Mouse (Mus musculus) CH12.LX (cell line): Measurements from ENCODE around the gene Csad. TPM values are rescaled to one million over a fixed set of nuclear protein-coding genes. Genes with fewer than 3 reads are reported as not detected.

Source experiments
- DNase-seq: peaks from one replicate; pipeline ENCODE4 v3.0.0-alpha.2; 2013; ENCODE audit errors: extremely low read depth
- H3K27ac ChIP-seq: 2 replicates; pipeline ENCODE4 v1.5.1; 2012; ENCODE audit warnings: low read depth, mild to moderate bottlenecking, control low read depth, moderate library complexity; ENCODE audit not compliant: insufficient read depth
- H3K27me3 ChIP-seq: replicated peaks from 2 replicates; pipeline ENCODE3; 2012; ENCODE audit warnings: inconsistent platforms
- H3K36me3 ChIP-seq, 2 experiments: replicated peaks in 1 of 2; 2 replicates each; pipeline versions ENCODE3 to v1.6.1; 2012; ENCODE audit warnings: inconsistent platforms in 1 of 2, low read length in 1 of 2, mild to moderate bottlenecking in 1 of 2, mixed read lengths in 1 of 2, moderate library complexity in 1 of 2; ENCODE audit not compliant: control insufficient read depth in 1 of 2, insufficient read depth in 1 of 2
- H3K4me1 ChIP-seq, 2 experiments: 2 replicates each; pipeline ENCODE4 v1.6.1; 2012; ENCODE audit warnings: inconsistent platforms in 1 of 2, moderate library complexity in 1 of 2; ENCODE audit not compliant: insufficient read depth in 2 of 2, control insufficient read depth in 1 of 2
- H3K4me2 ChIP-seq: 2 replicates; pipeline ENCODE4 v1.6.1; 2012; ENCODE audit warnings: low read depth, mild to moderate bottlenecking, control low read depth; ENCODE audit not compliant: poor library complexity, insufficient read depth, severe bottlenecking
- H3K4me3 ChIP-seq, 3 experiments: fragments of 150-350 bp in 1 of 3; sonication (generic) in 1 of 3; replicated peaks in 1 of 3; 2 replicates each; pipeline versions ENCODE3 to v1.5.1; 2011 to 2012; ENCODE audit warnings: low read depth in 2 of 3, low read length in 2 of 3, mild to moderate bottlenecking in 2 of 3, moderate library complexity in 2 of 3, control low read depth in 1 of 3, improper control_type of control experiment in 1 of 3, inconsistent platforms in 1 of 3, mixed read lengths in 1 of 3; ENCODE audit not compliant: poor library complexity in 1 of 3
- H3K79me2 ChIP-seq: replicated peaks from 2 replicates; pipeline ENCODE4 v1.6.1; 2012; ENCODE audit warnings: mild to moderate bottlenecking, moderate library complexity; ENCODE audit not compliant: control insufficient read depth, poor library complexity, insufficient read depth, severe bottlenecking; ENCODE audit errors: extremely low read depth
- H3K9ac ChIP-seq: 2 replicates; pipeline ENCODE4 v1.6.1; 2012; ENCODE audit warnings: low read depth, mild to moderate bottlenecking, control low read depth, moderate library complexity; ENCODE audit not compliant: insufficient read depth
- H3K9me3 ChIP-seq: replicated peaks from 2 replicates; pipeline ENCODE3; 2012; ENCODE audit warnings: low read length, inconsistent platforms, mixed read lengths
- BHLHE40 ChIP-seq: IDR thresholded peaks from 2 replicates; pipeline ENCODE4 v1.6.1; 2011; ENCODE audit warnings: mild to moderate bottlenecking, low read depth, low read length, improper control_type of control experiment
- CHD1 ChIP-seq: IDR thresholded peaks from 2 replicates; pipeline ENCODE4 v1.6.1; 2012; ENCODE audit warnings: low read depth, low read length, improper control_type of control experiment, inconsistent platforms
- CHD2 ChIP-seq: IDR thresholded peaks from 2 replicates; pipeline ENCODE4 v1.6.1; 2011; ENCODE audit warnings: low read length, improper control_type of control experiment
- CTCF ChIP-seq, 2 experiments: IDR thresholded peaks in 1 of 2; conservative IDR thresholded peaks in 1 of 2; 2 replicates each; pipeline ENCODE4 v1.5.1; 2011 to 2012; ENCODE audit warnings: low read depth in 2 of 2, low read length in 2 of 2, improper control_type of control experiment in 1 of 2, inconsistent platforms in 1 of 2, mild to moderate bottlenecking in 1 of 2, moderate library complexity in 1 of 2
- E2F4 ChIP-seq: IDR thresholded peaks from 2 replicates; pipeline ENCODE4 v1.6.1; 2011; ENCODE audit warnings: low read depth, low read length, improper control_type of control experiment; ENCODE audit not compliant: insufficient replicate concordance
- EP300 ChIP-seq: IDR thresholded peaks from 2 replicates; pipeline ENCODE4 v1.6.1; 2011; ENCODE audit warnings: low read length, improper control_type of control experiment
- ETS1 ChIP-seq: conservative IDR thresholded peaks from 2 replicates; pipeline ENCODE4 v1.6.1; 2012; ENCODE audit warnings: low read depth, mild to moderate bottlenecking, inconsistent platforms, low read length, improper control_type of control experiment, moderate library complexity
- GABPA ChIP-seq: IDR thresholded peaks from 2 replicates; pipeline ENCODE4 v1.6.1; 2012; ENCODE audit warnings: low read depth, low read length, improper control_type of control experiment, inconsistent platforms; ENCODE audit not compliant: insufficient replicate concordance
- IRF4 ChIP-seq: IDR thresholded peaks from 2 replicates; pipeline ENCODE4 v1.6.1; 2014; ENCODE audit warnings: low read depth, mild to moderate bottlenecking, inconsistent platforms, low read length, improper control_type of control experiment
- JUND ChIP-seq: conservative IDR thresholded peaks from 2 replicates; pipeline ENCODE4 v1.6.1; 2011; ENCODE audit warnings: low read depth, low read length, improper control_type of control experiment
- KAT2A ChIP-seq: IDR thresholded peaks from 2 replicates; pipeline ENCODE4 v1.6.1; 2012; ENCODE audit warnings: low read length, improper control_type of control experiment, inconsistent platforms; ENCODE audit not compliant: insufficient replicate concordance
- MAFK ChIP-seq: IDR thresholded peaks from 2 replicates; pipeline ENCODE4 v1.6.1; 2011; ENCODE audit warnings: low read length, improper control_type of control experiment; ENCODE audit not compliant: insufficient replicate concordance
- MAX ChIP-seq: IDR thresholded peaks from 2 replicates; pipeline ENCODE4 v1.6.1; 2011; ENCODE audit warnings: low read length, improper control_type of control experiment
- MAZ ChIP-seq: IDR thresholded peaks from 2 replicates; pipeline ENCODE4 v1.6.1; 2012; ENCODE audit warnings: low read depth, mild to moderate bottlenecking, inconsistent platforms, low read length, improper control_type of control experiment, moderate library complexity
- MEF2A ChIP-seq: IDR thresholded peaks from 2 replicates; pipeline ENCODE4 v1.6.1; 2014; ENCODE audit warnings: low read depth, mild to moderate bottlenecking, inconsistent platforms, low read length, improper control_type of control experiment, borderline replicate concordance
- MXI1 ChIP-seq: IDR thresholded peaks from 2 replicates; pipeline ENCODE4 v1.6.1; 2011; ENCODE audit warnings: mild to moderate bottlenecking, low read depth, low read length, improper control_type of control experiment
- MYC ChIP-seq: IDR thresholded peaks from 2 replicates; pipeline ENCODE4 v1.6.1; 2011; ENCODE audit warnings: low read depth, mild to moderate bottlenecking, improper control_type of control experiment, low read length
- NELFE ChIP-seq: IDR thresholded peaks from 2 replicates; pipeline ENCODE4 v1.6.1; 2011; ENCODE audit warnings: low read depth, low read length, improper control_type of control experiment
- NRF1 ChIP-seq: IDR thresholded peaks from 2 replicates; pipeline ENCODE4 v1.6.1; 2014; ENCODE audit warnings: low read depth, mild to moderate bottlenecking, inconsistent platforms, low read length, improper control_type of control experiment, moderate library complexity
- PAX5 ChIP-seq: IDR thresholded peaks from 2 replicates; pipeline ENCODE4 v1.6.1; 2012; ENCODE audit warnings: low read length, inconsistent platforms, mixed read lengths
- POLR2A ChIP-seq: IDR thresholded peaks from 2 replicates; pipeline ENCODE4 v1.6.1; 2011; ENCODE audit warnings: low read depth, mild to moderate bottlenecking, improper control_type of control experiment, low read length
- POLR2AphosphoS2 ChIP-seq: IDR thresholded peaks from 2 replicates; pipeline ENCODE4 v1.6.1; 2011; ENCODE audit warnings: low read depth, low read length, improper control_type of control experiment
- RAD21 ChIP-seq: IDR thresholded peaks from 2 replicates; pipeline ENCODE4 v1.6.1; 2011; ENCODE audit warnings: low read depth, mild to moderate bottlenecking, low read length, improper control_type of control experiment, moderate library complexity
- RCOR1 ChIP-seq: conservative IDR thresholded peaks from 2 replicates; pipeline ENCODE4 v1.6.1; 2012; ENCODE audit warnings: low read depth, mild to moderate bottlenecking, inconsistent platforms, low read length, improper control_type of control experiment
- SIN3A ChIP-seq: IDR thresholded peaks from 2 replicates; pipeline ENCODE4 v1.6.1; 2012; ENCODE audit warnings: low read length, improper control_type of control experiment, inconsistent platforms
- SMC3 ChIP-seq: IDR thresholded peaks from 2 replicates; pipeline ENCODE4 v1.6.1; 2011; ENCODE audit warnings: low read depth, low read length, improper control_type of control experiment
- TBP ChIP-seq: conservative IDR thresholded peaks from 2 replicates; pipeline ENCODE4 v1.6.1; 2011; ENCODE audit warnings: low read depth, low read length, improper control_type of control experiment
- UBTF ChIP-seq: IDR thresholded peaks from 2 replicates; pipeline ENCODE4 v1.6.1; 2012; ENCODE audit warnings: low read depth, mild to moderate bottlenecking, inconsistent platforms, low read length, improper control_type of control experiment, moderate library complexity
- USF1 ChIP-seq: IDR thresholded peaks from 2 replicates; pipeline ENCODE4 v1.6.1; 2014; ENCODE audit warnings: low read depth, mild to moderate bottlenecking, inconsistent platforms, low read length, improper control_type of control experiment
- ZC3H11A ChIP-seq: IDR thresholded peaks from 2 replicates; pipeline ENCODE4 v1.6.1; 2012; ENCODE audit warnings: low read depth, mild to moderate bottlenecking, inconsistent platforms, low read length, improper control_type of control experiment
- ZNF384 ChIP-seq: IDR thresholded peaks from 2 replicates; pipeline ENCODE4 v1.6.1; 2012; ENCODE audit warnings: low read depth, low read length, improper control_type of control experiment, inconsistent platforms
- dilution Hi-C: fragments of 300-500 bp; cut with MboI; formaldehyde crosslinking; loops from 2 replicates; pipeline ENCODE4 v1.14.3; 2020; ENCODE audit warnings: low sequenced_read_pairs; ENCODE audit not compliant: extremely low pct_unique_long_range_greater_than_20kb, extremely low pct_ligation_motif_present
- in situ Hi-C: fragments of 300-500 bp; cut with MboI; formaldehyde crosslinking; loops from 3 replicates; pipeline ENCODE4 v1.14.3; 2019; ENCODE audit warnings: low sequenced_read_pairs, low pct_ligation_motif_present, low pct_unique_long_range_greater_than_20kb, mixed read lengths
- polyA plus RNA-seq: library from polyadenylated mRNA; unstranded; fragments of >175 nt; gene quantifications from 2 replicates; pipeline ENCODE4 v1.2.1, GENCODE M21; 2012; ENCODE audit warnings: low read depth; ENCODE audit not compliant: insufficient read length
- total RNA-seq, 2 experiments: library from RNA; depleted of rRNA; stranded (reverse); fragments of 300-350 nt in 1 of 2; fragments of >200 nt in 1 of 2; gene quantifications; 2 replicates each; pipeline ENCODE4 v1.2.3; 2012 to 2014

Csad gene
- total and polyA plus RNA-seq, 3 experiments = 3.7 to 4.7 (median 3.8) TPM

- Histone ChIP-seq H3K27ac (no peak overlapping the region), H3K27me3 (peaks cover 48% of the 10 kb centered on the region), H3K4me3 (no peak overlapping the region), H3K79me2 (no peaks in the 10 kb centered on the region), H3K4me2 (no peak overlapping the region), H3K9ac (no peak overlapping the region), H3K36me3 (no peaks in the 10 kb centered on the region), H3K9me3 (no peaks in the 10 kb centered on the region), H3K4me1 (peaks cover 0 to 13% of the 10 kb centered on the region in 2 experiments; a peak in 2 of 4 replicates)
- in situ Hi-C loops = no loop called here
- DNase-seq = no peak
- dilution Hi-C loops = no loop called here
- TF ChIP-seq MXI1 (no peak), ZC3H11A (no peak), CHD1 (no peak), ETS1 (no peak), ZNF384 (peak; percentile 55; the same call in 1 of the 2 replicates), SMC3 (no peak)
These were observed 63.4 kb downstream of the Csad start for GRCm38 (mm10) chr15:102141120-102141519.

- Histone ChIP-seq H3K27ac (no peak within 1 kb of the TSS), H3K4me1 (peaks cover 0 to 17% of the 10 kb centered on the region in 2 experiments; a peak in 2 of 4 replicates), H3K4me3 (peak within 1 kb of the TSS; percentile 60 to 91 (median 86)), H3K79me2 (peaks cover 16% of the 10 kb centered on the region), H3K9ac (peak within 1 kb of the TSS; percentile 74), H3K4me2 (peak within 1 kb of the TSS; percentile 88), H3K9me3 (no peaks in the 10 kb centered on the region), H3K36me3 (peaks cover 19 to 23% of the 10 kb centered on the region in 2 experiments), H3K27me3 (peaks cover 20% of the 10 kb centered on the region)
- in situ Hi-C loops (loop anchor here (5.0 kb wide), 1 partner anchor 34 kb away; the partner anchor contains the start of gene Tns2), dilution Hi-C loops (no loop called here)
- DNase-seq = peak; percentile 98
- TF ChIP-seq ZC3H11A = no peak
- TF ChIP-seq ETS1 = no peak
- TF ChIP-seq KAT2A = peak; percentile 46; the same call in 1 of the 2 replicates
- TF ChIP-seq UBTF = peak; percentile 75; the same call in 1 of the 2 replicates
- TF ChIP-seq MAFK = no peak
- TF ChIP-seq NELFE = peak; percentile 55
- TF ChIP-seq GABPA = no peak
- TF ChIP-seq IRF4 = peak; percentile 39; the same call in 1 of the 2 replicates
- TF ChIP-seq PAX5 = no peak
- TF ChIP-seq USF1 = no peak
- peak; percentile 70; the same call in 1 of the 2 replicates for TF ChIP-seq SIN3A
- peak; percentile 86 for TF ChIP-seq MYC
- no peak for TF ChIP-seq E2F4
- TF ChIP-seq TBP = 0 out of 2 replicates have a peak, but pooled peaks have one; percentile 1
- peak; percentile 97 for TF ChIP-seq CHD2
- peak; percentile 56; the same call in 1 of the 2 replicates for TF ChIP-seq MAZ
- no peak; the same call in none of the 2 replicates for TF ChIP-seq NRF1
- no peak for TF ChIP-seq CTCF (conservative IDR thresholded peaks at IDR 0.05 in 1 of 2, IDR thresholded peaks at IDR 0.05 in 1 of 2; ENCODE audit: low read depth in 2 of 2, low read length in 2 of 2)
- TF ChIP-seq CHD1 = no peak
- peak; percentile 79 for TF ChIP-seq POLR2A
- TF ChIP-seq MXI1 = peak; percentile 74
- no peak for TF ChIP-seq POLR2AphosphoS2
- TF ChIP-seq MAX = peak; percentile 43; the same call in 1 of the 2 replicates
- TF ChIP-seq SMC3 = no peak
- no peak for TF ChIP-seq RCOR1
- no peak for TF ChIP-seq JUND
- TF ChIP-seq MEF2A = no peak
- no peak for TF ChIP-seq EP300
- TF ChIP-seq BHLHE40 = peak; percentile 57; the same call in 1 of the 2 replicates
- TF ChIP-seq RAD21 = no peak
These were observed 68.3 kb downstream of the Csad start, which contains the start of gene Spryd3 for GRCm38 (mm10) chr15:102136129-102136758. Gene Spryd3 (minus strand): TSS chr15:102136234.
